Mouse (Mus musculus): ENCODE results near the gene Ppp3r1.

Gene Ppp3r1

DNA sequence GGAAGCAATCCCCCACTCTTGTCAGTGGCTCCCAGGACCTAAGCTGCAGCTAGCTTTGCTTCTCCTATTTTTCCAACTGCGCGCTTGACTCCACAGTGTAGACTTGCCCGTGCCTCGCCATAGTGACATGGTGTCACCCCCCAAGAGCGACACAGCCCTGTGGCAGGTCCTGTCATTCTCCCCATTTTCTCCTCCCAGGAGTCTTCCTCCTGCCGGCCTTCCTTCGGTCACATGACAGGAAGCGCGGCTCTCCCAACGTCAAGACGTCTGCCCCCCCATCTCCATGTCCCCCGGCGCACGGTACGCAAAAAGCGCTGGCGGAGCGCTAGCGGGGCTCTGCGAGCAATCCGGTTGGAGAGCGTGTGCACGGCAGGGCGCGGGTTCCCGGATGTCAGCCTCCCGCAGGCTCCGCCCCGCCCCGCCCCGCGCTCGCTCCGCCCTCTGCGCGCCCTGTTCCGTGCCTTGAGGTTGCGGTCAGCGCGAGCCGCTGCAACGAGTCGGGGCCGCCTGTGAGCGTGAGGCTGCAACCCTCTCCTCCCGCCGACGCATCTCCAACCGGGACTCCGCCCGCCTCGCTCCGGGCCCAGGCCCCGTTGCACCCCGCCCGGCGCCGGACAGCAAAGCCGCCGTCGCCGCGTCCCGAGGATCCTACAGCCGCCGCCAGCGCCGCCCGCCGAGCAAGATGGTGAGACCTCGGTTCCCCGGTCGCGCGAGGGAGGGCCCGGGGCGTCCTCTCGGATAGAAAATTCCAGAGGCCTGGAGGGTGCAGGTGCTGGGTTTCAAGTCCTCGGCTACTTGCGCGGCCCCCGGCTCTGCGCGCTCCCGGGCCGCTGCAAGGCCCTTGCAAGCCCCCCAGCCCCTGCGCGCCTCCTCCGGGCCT, at the start of gene Ppp3r1:
Ppp3r1 (plus strand) TSS at position 406 of the 880 bp plus-strand sequence.
- in situ Hi-C loops (cut with MseI, MboI): no loop called here

DNA sequence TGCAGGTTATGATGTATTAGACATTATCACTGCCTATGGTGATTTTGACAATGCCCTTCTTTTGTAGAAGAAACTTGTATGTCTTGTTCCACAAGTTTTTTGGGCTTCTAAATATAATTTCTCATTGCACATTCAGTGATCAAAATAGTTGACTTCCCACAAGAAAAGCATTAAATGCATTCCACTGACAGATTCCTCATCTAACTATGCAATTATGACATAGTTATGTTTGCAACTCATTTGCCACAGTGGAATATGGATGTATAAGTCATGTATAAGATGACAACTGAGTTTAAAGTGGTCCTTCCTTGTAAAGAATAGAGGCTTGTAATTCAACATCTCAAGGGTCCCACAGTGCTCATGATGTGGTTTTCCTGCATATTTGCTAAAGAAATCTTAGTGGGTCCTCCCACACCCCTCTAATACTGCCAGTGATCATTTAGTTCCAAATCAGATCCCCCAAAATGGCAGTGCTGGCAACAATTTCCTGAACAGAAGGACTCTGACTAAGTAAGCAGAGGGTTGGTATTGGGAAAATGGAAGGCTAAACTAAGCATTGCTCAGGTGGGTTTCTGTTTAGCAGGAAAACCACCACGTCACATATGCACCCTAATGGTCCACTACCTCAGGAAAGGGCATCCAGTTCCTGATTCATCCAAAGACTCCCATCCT, 46.5 kb upstream of the Ppp3r1 start:
- in situ Hi-C loops (cut with MseI, MboI): no loop called here

DNA sequence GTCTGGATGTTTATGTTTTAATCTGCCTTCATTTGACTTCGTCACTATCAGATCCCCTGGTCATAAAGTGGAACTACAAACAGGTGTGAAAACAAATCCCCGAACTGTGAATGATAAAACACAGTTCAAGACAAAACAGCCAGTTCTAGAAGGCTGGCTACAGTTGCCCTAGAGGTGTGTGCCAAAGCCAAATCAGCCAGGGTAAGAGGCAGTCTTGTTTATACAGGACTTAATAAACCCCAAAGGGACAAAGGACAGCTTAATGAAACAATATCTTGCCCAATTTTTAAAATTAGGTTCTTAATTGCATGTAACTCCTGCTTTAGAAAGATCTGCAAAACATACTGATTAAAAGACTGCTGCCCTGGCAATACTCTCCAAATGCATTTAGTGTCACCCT, 32.6 kb upstream of the Ppp3r1 start:
- in situ Hi-C loops (cut with MseI, MboI): no loop called here

DNA sequence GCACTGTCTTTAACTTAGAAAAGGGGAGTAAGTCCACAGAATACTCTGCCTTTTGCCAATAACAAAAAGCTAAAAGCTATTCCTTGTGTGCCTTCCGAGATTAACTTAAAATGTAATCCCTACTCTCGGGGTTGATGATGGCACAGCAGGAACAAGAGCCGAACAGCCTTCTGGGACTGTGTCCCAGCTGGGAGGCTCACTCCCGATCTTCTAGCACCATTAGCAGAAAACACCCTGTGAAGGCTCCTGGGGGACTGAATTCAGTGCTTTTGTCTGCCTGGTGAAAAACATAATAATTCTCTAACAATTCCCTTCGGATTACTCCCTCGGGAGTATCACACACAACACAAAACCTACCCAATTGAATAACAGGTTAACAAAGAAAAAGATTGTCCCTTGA, 23.4 kb upstream of the Ppp3r1 start:
- in situ Hi-C loops (cut with MseI, MboI): no loop called here

DNA sequence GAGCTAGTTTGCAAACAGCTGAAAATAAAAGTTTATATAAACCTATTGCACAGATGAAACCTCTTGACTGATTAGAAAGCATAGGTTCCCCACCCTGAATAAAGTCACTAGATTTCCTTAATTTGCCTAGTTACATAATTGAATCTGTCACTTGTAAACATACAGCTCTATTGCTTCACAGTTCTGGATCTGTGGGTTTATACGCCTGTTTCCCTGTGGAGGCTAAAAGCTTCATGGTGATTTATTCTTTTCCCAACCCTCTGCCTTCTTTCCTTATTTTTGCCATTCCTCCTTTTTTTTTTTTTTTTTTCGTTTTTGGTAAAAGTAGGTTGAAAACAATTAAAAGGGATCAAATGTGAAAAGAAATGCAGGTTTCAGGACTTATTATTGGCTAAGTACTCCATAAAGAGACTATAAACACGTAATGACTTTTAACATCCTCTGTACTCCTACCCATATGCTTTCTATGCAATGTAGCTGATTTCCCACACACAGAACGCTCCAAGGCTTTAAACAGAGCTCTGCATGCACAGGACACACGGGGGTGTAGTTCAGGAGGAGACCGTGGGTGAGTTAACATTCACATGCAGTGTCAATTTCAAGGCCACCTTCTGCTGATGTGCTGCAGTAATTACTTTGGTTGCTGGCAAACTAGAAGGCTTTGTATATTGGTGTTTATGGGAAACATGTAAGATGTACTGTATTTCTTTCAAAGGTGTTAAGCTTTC, 20.6 kb upstream of the Ppp3r1 start:
- in situ Hi-C loops (cut with MseI, MboI): no loop called here

DNA sequence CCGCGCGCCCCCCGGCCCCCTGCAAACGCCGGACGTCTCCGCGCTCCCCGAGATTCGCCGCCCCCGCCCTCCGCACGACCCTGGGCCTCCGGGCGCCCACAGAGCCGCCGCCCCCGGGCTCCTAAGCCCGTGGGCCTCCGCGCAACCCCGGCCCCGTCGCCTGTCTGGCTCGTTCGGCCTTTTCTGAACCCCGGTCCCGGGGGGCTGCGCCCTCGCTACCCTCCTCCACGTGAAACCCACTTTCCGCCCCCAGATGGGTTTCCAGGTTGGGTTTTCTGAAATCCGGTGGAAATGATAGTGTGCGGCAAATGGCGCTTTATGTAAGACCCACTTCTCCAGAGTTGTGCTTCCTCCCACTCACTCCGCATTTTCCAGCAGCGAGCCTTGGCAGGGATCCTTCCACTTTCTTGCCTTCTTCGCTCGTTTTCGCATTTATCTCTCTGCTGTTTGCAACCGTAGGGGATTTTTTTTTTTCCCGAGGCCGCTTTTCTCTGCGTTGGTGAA, 727 bp downstream of the Ppp3r1 start:
- in situ Hi-C loops (cut with MseI, MboI): no loop called here

DNA sequence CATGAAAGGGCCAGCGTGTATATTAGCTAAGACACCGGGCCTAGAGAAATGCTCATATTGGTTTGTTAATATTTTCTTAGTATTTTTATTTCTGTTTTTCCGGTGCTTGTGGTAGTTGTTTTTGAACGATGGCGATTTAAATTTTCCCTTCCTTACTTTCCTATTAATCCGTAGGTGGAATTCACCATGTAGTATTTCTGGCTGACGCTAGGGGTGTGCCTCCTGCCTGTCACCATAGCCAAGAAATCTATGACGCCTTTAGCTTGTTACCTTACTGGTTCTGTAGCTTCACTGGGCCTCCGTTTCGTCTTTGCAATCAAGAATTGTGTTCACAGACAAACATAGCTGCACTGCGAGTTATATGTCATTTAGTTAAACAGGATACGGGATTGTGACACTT, 1.2 kb downstream of the Ppp3r1 start:
- in situ Hi-C loops (cut with MseI, MboI): no loop called here

DNA sequence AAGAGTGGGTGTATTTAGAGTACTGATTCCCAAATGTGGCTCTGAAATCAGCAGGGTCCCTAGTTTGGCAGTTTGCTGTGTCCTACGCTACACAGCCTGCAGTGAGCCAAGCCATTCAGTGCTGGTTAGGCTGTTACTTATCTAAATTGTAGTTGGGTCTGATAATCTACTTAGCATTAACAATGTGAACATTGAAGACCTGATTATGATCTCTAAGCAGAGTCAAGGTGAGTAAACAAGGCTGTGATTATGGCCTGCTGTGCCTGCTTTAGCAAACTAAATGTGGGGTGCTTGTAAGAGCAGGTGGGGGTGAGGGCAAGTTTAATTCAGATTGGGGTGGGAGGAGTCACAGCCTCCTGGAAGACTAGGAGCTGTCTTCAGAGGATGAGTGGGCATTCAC, 4.9 kb downstream of the Ppp3r1 start:
- in situ Hi-C loops (cut with MseI, MboI): no loop called here

DNA sequence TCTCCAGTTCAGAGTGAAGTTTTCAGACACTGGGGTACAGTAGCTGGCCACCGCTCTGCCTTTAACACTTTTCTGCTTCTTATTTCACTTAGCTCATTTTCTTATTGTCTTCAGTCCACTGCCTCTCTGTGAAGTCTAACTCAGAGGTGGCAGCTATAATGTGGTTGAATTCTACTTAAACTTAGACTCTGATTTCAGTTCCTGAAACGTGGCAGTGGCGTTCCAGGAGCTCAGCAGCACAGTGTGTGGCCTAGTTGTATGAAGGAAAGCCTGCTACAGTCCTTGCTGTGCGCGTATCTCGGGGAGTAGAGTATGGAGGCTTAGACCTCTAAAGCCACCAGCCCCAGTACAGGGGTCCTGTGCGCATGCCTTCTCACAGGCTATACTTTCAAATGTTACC, 7.6 kb downstream of the Ppp3r1 start:
- in situ Hi-C loops (cut with MseI, MboI): no loop called here

DNA sequence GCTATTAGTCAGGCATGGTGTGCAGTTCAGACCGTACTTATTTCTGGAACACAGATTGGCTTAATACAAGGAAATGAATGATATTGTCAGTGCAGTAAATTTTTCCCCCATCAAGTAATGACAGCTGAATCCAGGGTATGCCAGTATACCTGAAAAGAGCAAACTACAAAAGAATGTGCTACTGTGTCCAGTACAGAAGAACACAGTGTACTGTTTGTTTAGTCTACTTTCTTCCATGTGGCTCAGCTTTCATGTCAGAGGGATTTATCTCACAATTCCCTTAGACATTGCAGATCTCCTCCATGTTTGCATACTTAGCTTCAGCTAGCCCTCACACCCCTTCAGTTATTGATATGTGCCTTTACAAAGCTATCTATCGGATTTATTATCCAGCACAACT, 10.2 kb downstream of the Ppp3r1 start:
- in situ Hi-C loops (cut with MseI, MboI): no loop called here

DNA sequence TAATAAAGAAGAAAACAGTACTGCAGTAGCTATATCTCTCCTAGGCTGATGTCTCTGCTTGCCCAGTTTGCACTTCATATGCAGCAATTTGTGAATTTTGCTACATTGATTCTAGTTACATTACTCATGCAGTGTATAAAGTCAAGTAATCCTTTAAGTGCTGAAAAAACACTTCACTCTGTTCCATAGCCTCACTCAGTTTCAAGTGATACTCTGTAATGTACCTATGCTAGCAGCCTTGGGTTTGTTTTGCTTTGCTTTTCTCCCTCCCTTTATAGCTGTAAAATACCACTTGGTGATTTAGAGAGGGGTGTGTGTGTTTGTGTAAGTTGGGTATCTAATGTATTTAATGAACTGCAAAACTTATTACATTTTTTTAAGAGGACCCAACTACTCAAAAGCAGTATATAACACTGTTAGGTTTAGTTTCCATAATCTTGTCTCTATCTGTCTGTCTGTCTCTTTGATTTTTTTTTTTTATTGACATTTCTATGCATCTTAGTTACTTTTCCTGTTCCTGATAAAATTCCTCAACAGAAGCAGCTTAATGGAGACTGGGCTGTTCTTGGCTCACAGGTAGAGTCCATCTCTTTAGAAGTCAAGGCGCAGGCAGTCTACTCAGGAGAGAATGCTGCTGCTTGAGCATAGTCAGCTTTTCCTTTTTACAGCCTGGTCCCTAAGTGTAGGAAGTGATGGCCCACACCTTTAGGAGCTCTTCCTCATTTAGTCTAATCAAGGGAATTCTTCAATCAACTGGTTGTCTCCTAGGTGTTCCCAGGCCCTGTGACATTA, 12.1 kb downstream of the Ppp3r1 start:
- in situ Hi-C loops (cut with MseI, MboI): no loop called here

DNA sequence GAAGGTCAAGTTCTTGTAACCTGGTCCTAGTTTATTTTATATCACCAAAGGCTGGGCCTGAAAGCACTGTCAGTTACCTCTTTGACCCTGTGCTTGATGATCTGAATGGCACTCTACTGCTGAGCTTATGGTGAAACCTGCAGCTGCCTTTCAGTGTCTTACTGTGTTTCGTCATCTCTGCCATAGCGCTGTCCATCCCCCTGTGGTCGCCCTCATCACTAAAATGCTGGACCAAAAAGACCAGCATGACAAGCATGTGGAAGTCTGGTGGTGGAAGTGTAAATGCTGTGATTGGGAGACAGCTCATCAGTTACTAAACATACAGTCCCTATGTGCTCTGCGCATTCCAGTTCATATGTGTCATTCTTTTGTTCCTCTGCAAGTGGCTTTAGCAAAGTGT, 13.2 kb downstream of the Ppp3r1 start:
- in situ Hi-C loops (cut with MseI, MboI): no loop called here

DNA sequence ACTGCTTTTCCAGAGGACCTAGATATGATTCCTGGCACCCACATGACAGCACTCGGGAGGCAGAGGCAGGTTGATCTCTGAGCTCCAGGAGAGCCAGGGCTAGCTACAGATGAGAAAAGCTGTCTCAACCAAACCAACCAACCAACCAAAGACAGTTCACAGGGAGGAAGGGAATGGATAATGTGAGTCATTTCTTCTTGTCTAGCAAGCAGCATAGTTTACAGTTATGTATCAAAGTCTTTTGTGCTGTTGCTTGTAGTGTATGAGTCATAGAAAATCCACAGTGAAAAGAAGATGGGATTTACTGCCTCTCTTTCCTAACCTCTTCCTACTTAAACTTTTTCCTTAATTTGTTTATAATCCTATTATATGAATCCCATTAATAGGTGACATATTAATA, 17.6 kb downstream of the Ppp3r1 start:
- in situ Hi-C loops (cut with MseI, MboI): no loop called here

DNA sequence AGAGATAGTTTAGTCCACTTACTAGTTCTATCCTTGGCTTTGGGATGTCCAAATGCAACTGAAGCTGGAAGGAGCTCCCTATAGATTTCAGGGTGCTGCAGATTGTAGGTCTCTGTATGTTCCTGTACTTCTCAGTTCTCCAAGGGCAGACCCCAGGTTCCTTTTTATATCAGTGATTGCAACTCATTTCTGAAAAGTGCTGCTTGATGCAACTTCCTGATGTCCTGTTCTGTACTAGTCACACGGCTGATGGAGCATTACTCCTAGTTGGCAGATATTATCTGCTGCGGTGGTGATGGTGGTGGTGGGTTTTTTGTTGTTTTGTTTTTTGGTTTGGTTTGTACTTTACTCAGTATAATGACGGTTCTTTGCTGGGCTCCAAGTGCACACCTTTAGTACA, 21.7 kb downstream of the Ppp3r1 start:
- in situ Hi-C loops (cut with MseI, MboI): no loop called here

DNA sequence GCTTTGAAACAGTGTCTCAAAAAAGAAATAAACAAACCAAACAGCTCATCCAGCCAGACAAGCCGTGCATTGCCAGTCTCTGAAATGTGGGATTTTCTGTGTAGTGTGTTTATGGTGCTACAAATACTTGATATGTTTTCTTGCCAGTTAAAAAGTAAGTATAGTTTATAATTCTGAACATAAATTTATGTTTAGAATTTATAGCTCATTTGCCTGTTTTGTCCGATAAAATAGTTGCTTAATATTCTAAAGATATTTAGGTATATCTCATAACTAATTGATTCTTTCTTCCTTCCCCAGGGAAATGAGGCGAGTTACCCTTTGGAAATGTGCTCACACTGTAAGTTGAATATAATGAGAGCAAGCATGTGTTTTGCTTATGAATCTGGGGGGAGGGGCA, 22.7 kb downstream of the Ppp3r1 start, which contains the start of gene Wdr92:
Wdr92 (plus strand) TSS at position 301 of the 400 bp plus-strand sequence.
- in situ Hi-C loops (cut with MseI, MboI): no loop called here

DNA sequence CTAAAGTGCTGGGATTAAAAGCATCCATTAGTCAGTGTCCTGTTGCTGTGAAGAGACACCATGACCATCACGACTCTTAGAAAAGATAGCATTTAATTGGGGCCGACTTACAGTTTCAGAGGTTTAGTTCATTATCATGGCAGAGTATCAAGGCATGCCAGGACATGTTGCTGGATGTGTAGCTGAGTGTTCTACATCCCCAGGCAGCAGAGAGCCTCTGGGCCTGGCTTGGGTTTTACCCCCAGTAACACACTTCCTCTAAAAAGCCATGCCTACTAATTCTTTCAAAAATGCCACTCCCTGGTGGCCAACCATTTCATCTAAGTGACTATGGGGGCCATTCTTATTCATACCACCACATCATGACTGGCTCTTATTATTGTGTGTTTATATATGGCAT, 24.1 kb downstream of the Ppp3r1 start:
- in situ Hi-C loops (cut with MseI, MboI): no loop called here

DNA sequence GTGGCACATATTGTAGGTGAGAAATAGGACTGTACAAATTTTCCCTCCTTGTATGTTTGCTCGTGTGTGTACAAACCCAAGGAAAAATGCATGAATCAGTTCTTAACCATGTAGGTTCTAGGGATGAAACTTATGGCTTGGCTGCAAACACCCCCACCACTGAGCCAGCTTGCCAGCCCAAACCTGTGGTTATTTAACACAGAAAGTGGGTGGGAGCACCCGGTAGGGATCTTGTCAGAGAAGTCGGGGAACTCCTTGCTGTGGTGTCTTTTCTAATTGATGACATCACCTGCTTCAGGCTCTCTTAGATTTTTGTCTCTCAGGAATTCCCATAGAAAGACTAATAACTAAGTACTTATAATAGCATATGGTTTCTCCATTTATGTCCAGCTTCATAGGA, 28.6 kb downstream of the Ppp3r1 start:
- in situ Hi-C loops (cut with MseI, MboI): no loop called here

DNA sequence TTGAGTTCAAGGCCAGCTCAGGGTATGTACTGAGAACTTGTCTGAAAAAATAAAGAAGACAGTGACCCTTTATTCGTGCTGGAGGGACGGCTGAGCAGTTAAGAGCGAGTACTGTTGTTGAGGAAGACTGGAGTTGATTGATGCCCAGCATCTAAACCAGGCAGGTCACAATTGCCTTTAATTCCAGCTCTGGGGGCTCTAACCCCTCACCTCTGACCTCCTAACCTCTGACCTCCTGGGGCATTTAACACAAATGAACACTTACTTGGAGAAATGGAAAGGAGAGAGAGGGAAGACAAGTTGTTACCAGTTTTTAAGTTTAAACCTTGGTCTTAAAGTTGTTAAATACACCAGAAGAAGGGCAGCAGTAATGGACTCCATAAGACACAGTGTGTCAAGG, 29.7 kb downstream of the Ppp3r1 start:
- in situ Hi-C loops (cut with MseI, MboI): no loop called here

DNA sequence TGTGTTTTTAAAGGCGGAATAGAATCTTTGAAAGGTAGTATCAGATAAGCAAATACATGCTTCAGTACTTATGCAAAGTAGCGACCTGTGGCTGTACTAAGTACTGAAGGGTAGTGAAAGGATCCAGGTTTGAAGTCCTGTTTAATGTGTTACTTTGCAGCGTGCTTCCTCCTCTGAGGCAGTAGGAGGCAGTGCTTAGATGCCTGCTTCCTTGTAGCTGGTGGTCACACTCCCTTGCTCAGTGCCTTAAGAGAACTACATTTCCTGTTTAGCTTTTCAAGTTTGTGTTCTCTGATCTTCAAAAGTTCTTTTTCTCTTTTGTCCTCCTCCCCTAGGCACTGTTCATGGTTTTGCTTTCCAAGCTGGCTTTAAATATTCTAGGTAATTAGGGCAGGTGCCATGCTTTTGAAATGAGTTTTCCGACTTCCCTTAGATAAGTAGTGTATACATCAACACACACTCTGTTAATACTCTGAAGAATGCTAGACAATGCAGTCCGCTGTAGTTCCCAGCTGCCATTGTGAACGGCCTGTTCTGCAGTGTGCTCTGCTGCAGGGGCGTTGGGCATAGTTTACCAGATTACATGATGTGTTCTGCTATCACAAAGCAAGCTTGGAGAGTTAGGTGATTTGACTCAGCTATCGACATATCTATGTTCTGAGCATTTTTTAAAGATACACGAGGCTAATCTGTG, 33.2 kb downstream of the Ppp3r1 start:
- in situ Hi-C loops (cut with MseI, MboI): no loop called here

DNA sequence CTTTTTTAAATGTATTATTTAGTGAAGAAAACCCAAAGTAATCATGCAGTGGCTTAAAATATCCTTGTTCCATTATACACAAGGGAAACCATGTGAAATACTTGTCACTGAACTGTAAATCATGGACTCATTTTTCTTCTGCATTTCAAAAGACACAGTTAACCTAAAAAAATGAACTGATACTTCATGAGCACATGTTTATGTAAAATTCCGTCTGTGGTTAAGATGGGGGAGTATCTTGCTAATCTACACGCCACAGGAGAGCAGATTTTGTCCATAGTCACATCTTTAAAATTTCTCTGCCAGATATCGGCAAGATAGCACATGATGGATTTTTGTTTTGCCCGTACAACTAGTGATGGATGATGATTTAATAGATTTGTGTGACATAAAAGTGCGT, 40.1 kb downstream of the Ppp3r1 start:
- in situ Hi-C loops (cut with MseI, MboI): no loop called here
